Mouse (Mus musculus) cerebellum, adult 2 months (tissue): ENCODE results near the gene Gm45785.
"Not testable (repeated sequence)": the region's sequence is repeated elsewhere in the genome, so short reads cannot be mapped to it uniquely, and the experiment has no call there.

Experiments
- CTCF ChIP-seq: fragments of 200-500 bp; IDR thresholded peaks from 2 replicates; pipeline ENCODE4 v1.5.1; 2011; ENCODE audit warnings: low read depth, mild to moderate bottlenecking, control low read depth, low read length, moderate library complexity, borderline replicate concordance; ENCODE audit not compliant: insufficient read depth
- POLR2A ChIP-seq: fragments of 200-500 bp; IDR thresholded peaks from 2 replicates; pipeline ENCODE4 v1.6.1; 2011; ENCODE audit warnings: low read length, control low read depth, borderline replicate concordance; ENCODE audit not compliant: insufficient read depth

- TF ChIP-seq CTCF, POLR2A: not testable (repeated sequence)
Observed at GRCm38 (mm10) chr7:140890636-140891035, 34.5 kb upstream of the Gm45785 start.
